Mouse (Mus musculus) mature B cell (primary cell): ENCODE results near the gene Xxylt1.

Source experiments
- in situ Hi-C: fragments of 300-500 bp; cut with MboI; formaldehyde crosslinking; loops from 2 replicates; pipeline ENCODE4 v1.14.3; 2019

Gene Xxylt1

GRCm38 (mm10) chr16:31061246-31061880, 19.9 kb downstream of the Xxylt1 start:
- in situ Hi-C loops: loop anchor here (10.0 kb wide), 1 partner anchor 377 kb away; no protein-coding TSS in a partner anchor

GRCm38 (mm10) chr16:31060714-31061113, 20.5 kb downstream of the Xxylt1 start:
- in situ Hi-C loops: loop anchor here (10.0 kb wide), 1 partner anchor 376 kb away; no protein-coding TSS in a partner anchor

- in situ Hi-C loops: loop anchor here (10.0 kb wide), 1 partner anchor 375 kb away; no protein-coding TSS in a partner anchor
Measured at GRCm38 (mm10) chr16:31060226-31060625, 21.0 kb downstream of the Xxylt1 start.

- in situ Hi-C loops: loop anchor here (10.0 kb wide), 1 partner anchor 375 kb away; no protein-coding TSS in a partner anchor
Measured at GRCm38 (mm10) chr16:31059730-31060129, 21.5 kb downstream of the Xxylt1 start.

- in situ Hi-C loops: no loop called here
Measured at GRCm38 (mm10) chr16:31052812-31053211, 28.4 kb downstream of the Xxylt1 start.

GRCm38 (mm10) chr16:31052177-31052726, 29.0 kb downstream of the Xxylt1 start:
- in situ Hi-C loops: no loop called here

- in situ Hi-C loops: no loop called here
Measured at GRCm38 (mm10) chr16:31050701-31051100, 30.5 kb downstream of the Xxylt1 start.

GRCm38 (mm10) chr16:31048194-31048593, 33.0 kb downstream of the Xxylt1 start:
- in situ Hi-C loops: no loop called here

- in situ Hi-C loops: no loop called here
Measured at GRCm38 (mm10) chr16:31047186-31047898, 33.9 kb downstream of the Xxylt1 start.

- in situ Hi-C loops: no loop called here
Measured at GRCm38 (mm10) chr16:31046217-31046659, 35.0 kb downstream of the Xxylt1 start.

- in situ Hi-C loops: no loop called here
Measured at GRCm38 (mm10) chr16:31045211-31045610, 36.0 kb downstream of the Xxylt1 start.

GRCm38 (mm10) chr16:31043136-31043535, 38.1 kb downstream of the Xxylt1 start:
- in situ Hi-C loops: no loop called here

GRCm38 (mm10) chr16:31041566-31041965, 39.7 kb downstream of the Xxylt1 start:
- in situ Hi-C loops: no loop called here

- in situ Hi-C loops: no loop called here
Measured at GRCm38 (mm10) chr16:31039803-31040459, 41.3 kb downstream of the Xxylt1 start.

- in situ Hi-C loops: no loop called here
Measured at GRCm38 (mm10) chr16:31037431-31037830, 43.8 kb downstream of the Xxylt1 start.

GRCm38 (mm10) chr16:31035651-31036245, 45.5 kb downstream of the Xxylt1 start:
- in situ Hi-C loops: no loop called here

GRCm38 (mm10) chr16:31035235-31035634, 46.0 kb downstream of the Xxylt1 start:
- in situ Hi-C loops: no loop called here

- in situ Hi-C loops: no loop called here
Measured at GRCm38 (mm10) chr16:31034051-31034450, 47.2 kb downstream of the Xxylt1 start.

GRCm38 (mm10) chr16:31029739-31030485, 51.3 kb downstream of the Xxylt1 start:
- in situ Hi-C loops: no loop called here

GRCm38 (mm10) chr16:31027675-31028074, 53.6 kb downstream of the Xxylt1 start:
- in situ Hi-C loops: no loop called here

GRCm38 (mm10) chr16:31025516-31025915, 55.7 kb downstream of the Xxylt1 start:
- in situ Hi-C loops: no loop called here
